Mouse (Mus musculus): ENCODE measurements around the gene Reep6. TPM values are rescaled to one million over a fixed set of nuclear protein-coding genes. Genes with fewer than 3 reads are reported as not detected.

Gene Reep6
- total and polyA plus RNA-seq, 3 experiments, result 1.3 to 72.8 (median 49.5) TPM

GRCm38 (mm10) chr10:80317011-80317410 is 12.7 kb upstream of the Reep6 start:
- Histone ChIP-seq H3K27me3 (ENCODE audit: insufficient read depth, low read length) (peaks cover 22% of the 10 kb centered on the region), H3K4me1 (ENCODE audit: insufficient read depth, low read depth, low read length) (peaks cover 73% of the 10 kb centered on the region)

GRCm38 (mm10) chr10:80320340-80320760 is 9.4 kb upstream of the Reep6 start, which contains the start of gene 2310011J03Rik:
2310011J03Rik (minus strand) TSS chr10:80320537.
- no peaks in the 10 kb centered on the region; the same call in 1 of the 2 replicates for H3K27me3 ChIP-seq (ENCODE audit: insufficient read depth, low read length)
- H3K4me3 ChIP-seq (ENCODE audit: low read depth, low read length), result peak within 1 kb of the TSS; percentile 94
- peak; percentile 73 for ATAC-seq (ENCODE audit: extremely low read depth, insufficient number of reproducible peaks, low FRiP score, poor library complexity, severe bottlenecking)
- TF ChIP-seq CTCF (IDR thresholded peaks at IDR 0.05; ENCODE audit: low read depth, low read length) (no peak), POLR2AphosphoS5 (IDR thresholded peaks at IDR 0.05; ENCODE audit: insufficient replicate concordance, low read depth, low read length) (no peak), GATA2 (IDR thresholded peaks at IDR 0.05; ENCODE audit: borderline replicate concordance, low read depth, low read length) (no peak), GATA1 (IDR thresholded peaks at IDR 0.05; ENCODE audit: borderline replicate concordance, low read length) (no peak), TAL1 (conservative IDR thresholded peaks at IDR 0.05; ENCODE audit: low read depth, low read length) (no peak)
- 0 out of 2 replicates have a peak, but pooled peaks cover 1% of the 10 kb centered on the region for H3K9me3 ChIP-seq (replicated peaks)
- peaks cover 59% of the 10 kb centered on the region for H3K36me3 ChIP-seq (replicated peaks)
- peaks cover 91% of the 10 kb centered on the region for H3K4me1 ChIP-seq (ENCODE audit: insufficient read depth, low read depth, low read length)
- peak; percentile 87 for DNase-seq (ENCODE audit: low spot score)

More at GRCm38 (mm10) chr10:80317011-80317410, 12.7 kb upstream of the Reep6 start:
- TF ChIP-seq CTCF (IDR thresholded peaks at IDR 0.05; ENCODE audit: low read depth, low read length) (no peak), GATA2 (IDR thresholded peaks at IDR 0.05; ENCODE audit: borderline replicate concordance, low read depth, low read length) (no peak), TAL1 (conservative IDR thresholded peaks at IDR 0.05; ENCODE audit: low read depth, low read length) (no peak), GATA1 (IDR thresholded peaks at IDR 0.05; ENCODE audit: borderline replicate concordance, low read length) (no peak), POLR2AphosphoS5 (IDR thresholded peaks at IDR 0.05; ENCODE audit: insufficient replicate concordance, low read depth, low read length) (no peak)
- H3K9me3 ChIP-seq (replicated peaks), result peaks cover 4% of the 10 kb centered on the region
- DNase-seq (ENCODE audit: low spot score), result peak; percentile 56
- H3K36me3 ChIP-seq (replicated peaks), result peaks cover 61% of the 10 kb centered on the region
- peak overlapping the region; percentile 48; the same call in 1 of the 2 replicates for H3K4me3 ChIP-seq (ENCODE audit: low read depth, low read length)
- no peak for ATAC-seq (ENCODE audit: extremely low read depth, insufficient number of reproducible peaks, low FRiP score, poor library complexity, severe bottlenecking)

GRCm38 (mm10) chr10:80321014-80321669 is 8.6 kb upstream of the Reep6 start:
- DNase-seq (ENCODE audit: low spot score), result no peak

GRCm38 (mm10) chr10:80321670-80322581 is 7.8 kb upstream of the Reep6 start:
- Histone ChIP-seq H3K4me1 (ENCODE audit: insufficient read depth, low read depth, low read length) (peaks cover 86% of the 10 kb centered on the region), H3K27me3 (ENCODE audit: insufficient read depth, low read length) (no peaks in the 10 kb centered on the region; the same call in 1 of the 2 replicates), H3K9me3 (replicated peaks) (no peaks in the 10 kb centered on the region), H3K4me3 (ENCODE audit: low read depth, low read length) (peak overlapping the region; percentile 93; the same call in 1 of the 2 replicates), H3K36me3 (replicated peaks) (peaks cover 44% of the 10 kb centered on the region)
- no peak for DNase-seq (ENCODE audit: low spot score)
- no peak for ATAC-seq (ENCODE audit: extremely low read depth, insufficient number of reproducible peaks, low FRiP score, poor library complexity, severe bottlenecking)
- TF ChIP-seq TAL1 (conservative IDR thresholded peaks at IDR 0.05; ENCODE audit: low read depth, low read length) (no peak), CTCF (IDR thresholded peaks at IDR 0.05; ENCODE audit: low read depth, low read length) (no peak), GATA1 (IDR thresholded peaks at IDR 0.05; ENCODE audit: borderline replicate concordance, low read length) (no peak), POLR2AphosphoS5 (IDR thresholded peaks at IDR 0.05; ENCODE audit: insufficient replicate concordance, low read depth, low read length) (no peak), GATA2 (IDR thresholded peaks at IDR 0.05; ENCODE audit: borderline replicate concordance, low read depth, low read length) (no peak)

More at GRCm38 (mm10) chr10:80321014-80321669, 8.6 kb upstream of the Reep6 start:
- Histone ChIP-seq H3K9me3 (replicated peaks) (no peaks in the 10 kb centered on the region), H3K4me1 (ENCODE audit: insufficient read depth, low read depth, low read length) (peaks cover 91% of the 10 kb centered on the region), H3K4me3 (ENCODE audit: low read depth, low read length) (peak overlapping the region; percentile 94; the same call in 1 of the 2 replicates), H3K36me3 (replicated peaks) (peaks cover 51% of the 10 kb centered on the region), H3K27me3 (ENCODE audit: insufficient read depth, low read length) (no peaks in the 10 kb centered on the region; the same call in 1 of the 2 replicates)
- no peak for ATAC-seq (ENCODE audit: extremely low read depth, insufficient number of reproducible peaks, low FRiP score, poor library complexity, severe bottlenecking)
- TF ChIP-seq TAL1 (conservative IDR thresholded peaks at IDR 0.05; ENCODE audit: low read depth, low read length), result no peak
- no peak for TF ChIP-seq CTCF (IDR thresholded peaks at IDR 0.05; ENCODE audit: low read depth, low read length)
- no peak for TF ChIP-seq GATA1 (IDR thresholded peaks at IDR 0.05; ENCODE audit: borderline replicate concordance, low read length)
- TF ChIP-seq GATA2 (IDR thresholded peaks at IDR 0.05; ENCODE audit: borderline replicate concordance, low read depth, low read length), result no peak
- TF ChIP-seq POLR2AphosphoS5 (IDR thresholded peaks at IDR 0.05; ENCODE audit: insufficient replicate concordance, low read depth, low read length), result no peak

- Histone ChIP-seq H3K27me3 (ENCODE audit: insufficient read depth, low read length) (no peaks in the 10 kb centered on the region; the same call in 1 of the 2 replicates), H3K36me3 (replicated peaks) (peaks cover 35% of the 10 kb centered on the region), H3K4me3 (ENCODE audit: low read depth, low read length) (peak overlapping the region; percentile 93), H3K4me1 (ENCODE audit: insufficient read depth, low read depth, low read length) (peaks cover 80% of the 10 kb centered on the region), H3K9me3 (replicated peaks) (no peaks in the 10 kb centered on the region)
- ATAC-seq (ENCODE audit: extremely low read depth, insufficient number of reproducible peaks, low FRiP score, poor library complexity, severe bottlenecking), result no peak
- TF ChIP-seq TAL1 (conservative IDR thresholded peaks at IDR 0.05; ENCODE audit: low read depth, low read length) (no peak), GATA2 (IDR thresholded peaks at IDR 0.05; ENCODE audit: borderline replicate concordance, low read depth, low read length) (no peak), POLR2AphosphoS5 (IDR thresholded peaks at IDR 0.05; ENCODE audit: insufficient replicate concordance, low read depth, low read length) (no peak), GATA1 (IDR thresholded peaks at IDR 0.05; ENCODE audit: borderline replicate concordance, low read length) (no peak), CTCF (IDR thresholded peaks at IDR 0.05; ENCODE audit: low read depth, low read length) (no peak)
- DNase-seq (ENCODE audit: low spot score), result no peak
These were observed 6.9 kb upstream of the Reep6 start for GRCm38 (mm10) chr10:80322811-80323211.

All from G1E (cell line).